Mouse (Mus musculus): ENCODE data around the gene Ankrd34c. TPM values are rescaled to one million over a fixed set of nuclear protein-coding genes. Genes with fewer than 3 reads are reported as not detected.
A peak's percentile ranks its signal among the peaks of the same experiment; 100 is the strongest.

Ankrd34c gene
- polyA plus RNA-seq, 1 experiment from 2014 or later: 0.04 TPM

DNA sequence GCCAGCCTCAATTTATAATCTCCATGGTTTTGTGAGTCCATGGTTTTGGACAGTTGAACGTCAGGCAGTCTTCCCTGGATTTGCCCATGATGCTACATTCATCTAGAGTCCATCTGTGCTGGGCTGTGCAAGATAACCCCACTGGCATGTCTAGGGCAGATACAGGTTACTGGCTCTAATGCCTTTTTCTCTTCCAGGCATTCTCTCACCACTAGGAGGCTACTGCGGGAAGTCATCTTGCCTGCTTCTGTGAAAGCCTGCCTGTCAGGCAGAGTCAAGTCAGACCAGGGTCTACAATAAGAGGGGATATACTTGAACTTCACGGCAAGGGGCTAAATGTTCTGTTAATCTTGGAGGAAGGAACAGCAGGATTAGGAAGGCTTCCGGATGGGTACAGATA, 31.4 kb downstream of the Ankrd34c start:
- 28% methylated on average over 4 of the region's 4 CpGs for WGBS
- Histone ChIP-seq H3K27ac (no peak overlapping the region), H3K9me3 (no peaks in the 10 kb centered on the region), H3K36me3 (no peaks in the 10 kb centered on the region), H3K9ac (replicated peaks) (no peak overlapping the region), H3K4me2 (replicated peaks) (no peak overlapping the region), H3K27me3 (no peaks in the 10 kb centered on the region), H3K4me3 (replicated peaks) (no peak overlapping the region), H3K4me1 (replicated peaks) (peaks cover 8% of the 10 kb centered on the region)
- no peak for ATAC-seq

DNA sequence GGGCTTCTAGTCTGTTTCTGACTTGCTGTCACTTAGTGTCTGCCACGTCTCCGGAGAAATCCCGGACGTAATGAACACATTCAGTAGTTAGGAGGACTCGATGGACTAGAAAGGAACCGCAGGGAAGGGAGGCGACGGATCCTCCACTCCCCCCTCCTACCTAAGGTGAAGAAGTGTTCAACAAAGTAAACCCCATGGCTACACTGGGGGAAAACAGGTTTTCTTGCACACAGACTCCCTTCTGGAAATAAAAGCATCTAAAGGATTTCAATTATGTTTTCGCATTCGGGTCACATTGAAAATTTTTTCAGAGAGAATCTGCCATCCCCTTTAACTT, 33.1 kb downstream of the Ankrd34c start:
- Histone ChIP-seq H3K4me3 (replicated peaks) (peak overlapping the region; percentile 69), H3K27me3 (no peaks in the 10 kb centered on the region), H3K4me2 (replicated peaks) (peak overlapping the region; percentile 95), H3K9me3 (no peaks in the 10 kb centered on the region), H3K36me3 (peaks cover 12% of the 10 kb centered on the region), H3K27ac (peak overlapping the region; percentile 89), H3K4me1 (replicated peaks) (peaks cover 8% of the 10 kb centered on the region), H3K9ac (replicated peaks) (peak overlapping the region; percentile 88)
- WGBS: 8% methylated on average over 10 of the region's 10 CpGs
- ATAC-seq: no peak; the same call in 1 of the 2 replicates

DNA sequence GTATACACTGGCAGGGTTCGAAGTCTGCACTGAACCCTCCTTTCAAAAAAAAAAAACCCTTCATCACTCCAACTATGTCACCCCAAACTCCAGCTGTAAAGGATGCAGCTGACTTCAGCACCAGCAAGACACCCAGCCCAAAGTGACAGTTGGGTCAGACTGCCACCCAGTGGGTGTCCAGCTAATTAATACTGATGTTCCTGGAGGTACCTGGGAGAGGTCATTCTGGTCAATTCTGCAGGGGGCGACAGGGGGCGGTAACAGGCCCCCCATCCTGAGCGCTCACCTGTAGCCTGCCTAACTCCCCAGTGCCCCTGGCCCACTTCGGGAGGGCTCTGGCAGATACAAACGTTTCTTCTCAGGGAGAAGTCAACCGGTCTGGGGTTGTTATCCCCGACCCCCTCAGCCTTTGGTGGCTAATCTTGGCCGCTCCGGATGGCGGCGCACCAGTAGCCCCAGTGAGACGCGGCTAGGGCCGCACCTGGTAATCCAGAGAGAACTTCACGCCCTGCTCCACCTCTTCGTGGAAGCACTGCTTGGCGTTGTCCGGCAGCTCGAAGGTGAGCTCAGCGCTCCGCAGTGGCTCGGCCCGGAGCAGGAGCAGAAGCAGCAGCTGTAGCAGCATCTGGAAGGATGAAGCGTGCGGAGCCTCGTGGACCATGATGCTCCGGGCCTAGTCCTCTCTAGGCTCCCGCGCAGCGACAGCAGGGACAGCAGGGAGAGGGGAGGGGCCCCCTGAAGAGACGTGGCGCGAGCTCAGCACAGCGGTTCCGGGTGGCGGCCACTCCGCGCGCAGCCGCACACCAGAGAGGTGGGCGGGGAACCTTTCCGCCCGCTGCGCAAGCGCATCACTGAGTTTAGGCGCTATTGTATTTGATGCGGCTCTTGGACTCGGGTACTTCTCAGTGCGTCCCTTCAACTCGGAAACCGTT, 33.7 kb downstream of the Ankrd34c start, which contains the start of gene Tmed3:
Tmed3 (minus strand) TSS at position 804 of the 932 bp plus-strand sequence.
- 2% methylated on average over 52 of the region's 52 CpGs for WGBS
- H3K4me3 ChIP-seq (replicated peaks): peak within 1 kb of the TSS; percentile 69
- ATAC-seq: peak; percentile 100
- no peaks in the 10 kb centered on the region for H3K27me3 ChIP-seq
- peaks cover 19% of the 10 kb centered on the region for H3K36me3 ChIP-seq
- peak within 1 kb of the TSS; percentile 88 for H3K9ac ChIP-seq (replicated peaks)
- no peaks in the 10 kb centered on the region for H3K9me3 ChIP-seq
- H3K4me2 ChIP-seq (replicated peaks): peak within 1 kb of the TSS; percentile 95
- H3K27ac ChIP-seq: peak within 1 kb of the TSS; percentile 89
- H3K4me1 ChIP-seq (replicated peaks): peaks cover 8% of the 10 kb centered on the region

GRCm38 (mm10) chr9:89700910-89701457, 37.3 kb downstream of the Ankrd34c start:
- no peak overlapping the region for H3K27ac ChIP-seq
- H3K9me3 ChIP-seq: no peaks in the 10 kb centered on the region
- no peak overlapping the region for H3K4me3 ChIP-seq (replicated peaks)
- H3K4me1 ChIP-seq (replicated peaks): peaks cover 8% of the 10 kb centered on the region
- ATAC-seq: no peak
- H3K27me3 ChIP-seq: no peaks in the 10 kb centered on the region
- no peak overlapping the region for H3K4me2 ChIP-seq (replicated peaks)
- no peak overlapping the region for H3K9ac ChIP-seq (replicated peaks)
- WGBS: 97% methylated on average over 2 of the region's 2 CpGs
- peaks cover 36% of the 10 kb centered on the region for H3K36me3 ChIP-seq

- H3K4me3 ChIP-seq (replicated peaks): no peak overlapping the region
- no peak overlapping the region for H3K9ac ChIP-seq (replicated peaks)
- H3K4me2 ChIP-seq (replicated peaks): no peak overlapping the region
- no peak overlapping the region for H3K27ac ChIP-seq
- ATAC-seq: no peak
- no peaks in the 10 kb centered on the region for H3K9me3 ChIP-seq
- no peaks in the 10 kb centered on the region for H3K4me1 ChIP-seq (replicated peaks)
- H3K36me3 ChIP-seq: peaks cover 23% of the 10 kb centered on the region
- WGBS: 78% methylated on average over 1 of the region's 1 CpGs
- no peaks in the 10 kb centered on the region for H3K27me3 ChIP-seq
Observed at GRCm38 (mm10) chr9:89695143-89695542, 43.1 kb downstream of the Ankrd34c start.

DNA sequence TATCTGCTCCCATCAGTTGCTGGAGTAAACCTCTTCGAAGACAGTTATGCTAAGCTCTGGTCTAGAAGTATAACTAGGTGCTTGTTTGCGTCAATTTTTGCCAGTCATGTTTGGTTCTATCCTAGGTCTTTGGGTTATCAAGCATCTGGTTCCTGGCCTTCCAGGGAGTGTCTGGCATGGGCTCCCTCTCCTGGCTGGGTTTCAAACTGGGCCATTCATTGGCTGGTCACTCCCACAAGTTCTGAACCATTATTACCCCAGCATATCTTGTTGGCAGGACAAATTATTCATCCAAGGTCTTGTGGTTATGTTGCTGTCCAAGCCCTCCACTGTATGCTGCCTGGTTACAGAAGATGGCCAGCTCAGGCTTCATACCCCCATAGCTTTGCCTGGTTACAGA, 44.6 kb downstream of the Ankrd34c start:
- H3K4me1 ChIP-seq (replicated peaks): no peaks in the 10 kb centered on the region
- 90% methylated on average over 2 of the region's 2 CpGs for WGBS
- ATAC-seq: no peak
- no peak overlapping the region for H3K9ac ChIP-seq (replicated peaks)
- H3K4me2 ChIP-seq (replicated peaks): no peak overlapping the region
- no peaks in the 10 kb centered on the region for H3K9me3 ChIP-seq
- no peak overlapping the region for H3K4me3 ChIP-seq (replicated peaks)
- no peak overlapping the region for H3K27ac ChIP-seq
- no peaks in the 10 kb centered on the region for H3K27me3 ChIP-seq
- H3K36me3 ChIP-seq: peaks cover 9% of the 10 kb centered on the region

- ATAC-seq: no peak
- Histone ChIP-seq H3K27ac (no peak overlapping the region), H3K4me3 (replicated peaks) (no peak overlapping the region), H3K4me2 (replicated peaks) (no peak overlapping the region), H3K4me1 (replicated peaks) (no peaks in the 10 kb centered on the region), H3K27me3 (no peaks in the 10 kb centered on the region), H3K36me3 (no peaks in the 10 kb centered on the region), H3K9ac (replicated peaks) (no peak overlapping the region), H3K9me3 (no peaks in the 10 kb centered on the region)
- 78% methylated on average over 1 of the region's 1 CpGs for WGBS
Observed at GRCm38 (mm10) chr9:89689179-89689578, 49.1 kb downstream of the Ankrd34c start.

- Histone ChIP-seq H3K9me3 (no peaks in the 10 kb centered on the region), H3K36me3 (no peaks in the 10 kb centered on the region), H3K4me1 (replicated peaks) (no peaks in the 10 kb centered on the region), H3K4me2 (replicated peaks) (no peak overlapping the region), H3K4me3 (replicated peaks) (no peak overlapping the region), H3K27me3 (no peaks in the 10 kb centered on the region), H3K27ac (no peak overlapping the region), H3K9ac (replicated peaks) (no peak overlapping the region)
- ATAC-seq: peak; percentile 75
- 58% methylated on average over 10 of the region's 10 CpGs for WGBS
Observed at GRCm38 (mm10) chr9:89687503-89688226, 50.6 kb downstream of the Ankrd34c start.

DNA sequence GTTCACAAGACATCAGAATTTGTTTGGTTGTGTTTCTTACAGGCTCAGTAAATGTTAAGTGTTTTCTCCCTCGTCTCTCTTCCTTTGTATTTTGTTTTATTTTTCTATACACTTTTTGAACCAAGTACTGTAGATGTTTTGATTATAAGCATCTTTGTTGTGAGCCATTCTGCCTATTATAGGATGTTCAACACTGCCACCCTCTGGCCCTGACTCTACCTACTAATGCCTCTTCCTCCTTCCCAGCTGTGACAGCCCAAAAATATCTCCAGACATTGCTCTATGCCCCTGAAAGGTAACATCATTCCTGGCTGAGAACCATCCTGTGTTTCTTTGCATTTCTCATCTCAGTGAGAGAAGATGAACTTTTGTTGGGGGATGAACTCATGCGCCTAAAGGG, 52.0 kb downstream of the Ankrd34c start:
- no peaks in the 10 kb centered on the region for H3K9me3 ChIP-seq
- no peak overlapping the region for H3K9ac ChIP-seq (replicated peaks)
- no peak overlapping the region for H3K4me3 ChIP-seq (replicated peaks)
- 66% methylated on average over 2 of the region's 2 CpGs for WGBS
- H3K36me3 ChIP-seq: no peaks in the 10 kb centered on the region
- no peaks in the 10 kb centered on the region for H3K4me1 ChIP-seq (replicated peaks)
- ATAC-seq: no peak
- no peaks in the 10 kb centered on the region for H3K27me3 ChIP-seq
- no peak overlapping the region for H3K27ac ChIP-seq
- H3K4me2 ChIP-seq (replicated peaks): no peak overlapping the region

DNA sequence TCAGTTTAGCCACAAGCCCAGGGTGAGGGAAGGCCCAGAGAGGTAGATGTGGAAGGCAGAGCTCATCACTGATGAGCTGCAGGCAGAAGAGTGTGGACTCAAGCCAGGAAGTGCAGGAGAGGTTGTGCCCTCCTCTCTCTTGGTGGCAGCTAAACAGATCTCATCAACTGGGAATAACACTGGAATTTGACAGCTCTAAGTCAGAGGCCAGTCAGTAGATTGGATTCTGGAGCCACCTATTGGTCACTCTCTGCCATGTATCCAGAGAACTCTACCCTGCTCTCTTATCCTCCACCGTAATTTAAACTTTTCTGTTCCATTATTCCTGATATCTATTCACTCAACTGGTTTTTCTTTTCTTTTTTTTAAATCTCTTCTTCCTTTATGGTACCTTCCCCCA, 59.3 kb downstream of the Ankrd34c start:
- Histone ChIP-seq H3K36me3 (no peaks in the 10 kb centered on the region), H3K9ac (replicated peaks) (no peak overlapping the region), H3K4me2 (replicated peaks) (no peak overlapping the region), H3K9me3 (no peaks in the 10 kb centered on the region), H3K27me3 (no peaks in the 10 kb centered on the region), H3K4me3 (replicated peaks) (no peak overlapping the region), H3K4me1 (replicated peaks) (no peaks in the 10 kb centered on the region), H3K27ac (no peak overlapping the region)
- peak; percentile 83 for ATAC-seq
- WGBS: 52% methylated on average over 1 of the region's 1 CpGs

Measured in midbrain, embryonic 13.5 days (tissue).